Mouse (Mus musculus): ENCODE measurements around the gene Bag6.

The Bag6 gene

DNA sequence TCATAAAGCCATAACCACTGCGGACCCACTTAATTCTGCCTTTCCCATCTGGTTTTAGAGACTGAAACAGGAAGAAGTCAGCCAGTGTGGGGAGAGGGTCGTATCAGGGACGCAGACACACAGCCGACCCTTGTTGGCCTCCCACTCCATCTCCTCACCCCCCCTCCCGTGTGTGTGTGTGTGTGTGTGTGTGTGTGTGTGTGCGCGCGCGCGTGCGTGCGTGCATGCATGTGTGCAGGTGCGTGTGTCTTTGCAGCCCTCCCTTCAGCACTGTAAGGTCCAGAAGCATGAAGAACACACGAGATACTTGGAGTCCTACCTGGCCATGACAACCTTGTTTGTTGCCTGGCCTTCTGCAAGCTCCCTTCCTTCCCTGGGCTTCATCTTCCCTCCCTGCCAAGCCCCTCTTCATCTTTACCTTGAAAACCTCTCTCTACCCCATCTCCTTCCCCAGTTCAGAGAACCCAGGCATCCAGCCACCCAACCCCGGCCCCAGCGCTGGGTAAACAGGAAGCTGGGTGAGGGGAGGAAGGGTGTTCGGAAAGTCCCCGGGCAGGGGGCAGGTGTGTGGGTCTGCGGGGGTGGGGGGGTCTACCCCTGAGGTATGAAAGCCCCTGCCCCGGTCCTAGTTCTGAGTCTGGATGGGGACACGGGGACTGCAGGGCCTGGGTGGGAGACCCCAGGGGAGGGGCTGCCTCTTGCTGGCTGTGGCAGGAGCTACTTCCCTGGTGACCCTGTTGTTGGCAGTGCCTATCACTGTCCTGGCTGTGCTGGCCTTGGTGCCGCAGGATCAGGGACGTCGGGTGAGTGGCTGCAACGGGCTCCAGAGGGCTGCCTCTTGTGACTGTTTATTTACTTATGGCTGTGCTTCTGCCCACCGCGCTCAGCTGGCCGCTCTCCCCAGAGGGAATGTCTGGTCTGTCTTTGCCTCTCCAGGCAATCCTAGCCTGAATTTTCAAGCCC is 59.2 kb downstream of the Bag6 start, which contains the start of gene Ltb:
Gene Ltb, plus strand, starts transcription at position 559 of the 963 bp plus-strand sequence.
- DNase-seq (ENCODE audit: extremely low read depth, low read depth): no peak

DNA sequence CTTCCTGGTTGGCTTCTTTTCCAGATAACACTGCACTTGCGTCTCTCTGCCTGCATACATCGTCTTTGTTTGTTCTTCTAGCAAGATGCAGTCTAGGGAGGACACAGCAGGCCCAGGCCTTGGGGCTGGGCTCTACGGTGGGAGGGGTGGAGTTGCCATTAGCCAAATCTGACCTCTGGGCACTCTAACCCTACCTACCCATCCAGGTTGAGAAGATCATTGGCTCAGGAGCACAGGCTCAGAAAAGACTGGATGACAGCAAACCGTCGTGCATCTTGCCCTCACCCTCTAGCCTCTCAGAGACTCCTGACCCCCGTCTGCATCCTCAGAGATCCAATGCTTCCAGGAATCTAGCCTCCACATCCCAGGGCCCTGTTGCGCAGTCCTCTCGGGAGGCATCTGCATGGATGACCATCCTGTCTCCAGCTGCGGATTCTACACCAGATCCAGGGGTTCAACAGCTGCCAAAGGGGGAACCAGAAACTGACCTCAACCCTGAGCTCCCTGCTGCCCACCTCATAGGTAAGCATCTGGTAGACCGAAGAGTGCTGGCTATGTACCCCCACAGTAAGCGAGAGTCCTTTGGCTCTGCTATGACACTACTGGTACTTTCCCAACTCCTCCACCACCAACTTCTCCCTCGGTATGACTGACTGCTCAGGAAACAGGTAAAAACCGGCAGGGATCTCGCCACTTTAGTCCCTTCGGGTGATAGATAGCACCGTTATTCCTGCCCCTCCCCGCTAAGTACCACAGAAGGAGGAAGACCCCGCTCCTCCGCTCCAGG is 60.1 kb downstream of the Bag6 start:
- DNase-seq (ENCODE audit: extremely low read depth, low read depth): no peak

DNA sequence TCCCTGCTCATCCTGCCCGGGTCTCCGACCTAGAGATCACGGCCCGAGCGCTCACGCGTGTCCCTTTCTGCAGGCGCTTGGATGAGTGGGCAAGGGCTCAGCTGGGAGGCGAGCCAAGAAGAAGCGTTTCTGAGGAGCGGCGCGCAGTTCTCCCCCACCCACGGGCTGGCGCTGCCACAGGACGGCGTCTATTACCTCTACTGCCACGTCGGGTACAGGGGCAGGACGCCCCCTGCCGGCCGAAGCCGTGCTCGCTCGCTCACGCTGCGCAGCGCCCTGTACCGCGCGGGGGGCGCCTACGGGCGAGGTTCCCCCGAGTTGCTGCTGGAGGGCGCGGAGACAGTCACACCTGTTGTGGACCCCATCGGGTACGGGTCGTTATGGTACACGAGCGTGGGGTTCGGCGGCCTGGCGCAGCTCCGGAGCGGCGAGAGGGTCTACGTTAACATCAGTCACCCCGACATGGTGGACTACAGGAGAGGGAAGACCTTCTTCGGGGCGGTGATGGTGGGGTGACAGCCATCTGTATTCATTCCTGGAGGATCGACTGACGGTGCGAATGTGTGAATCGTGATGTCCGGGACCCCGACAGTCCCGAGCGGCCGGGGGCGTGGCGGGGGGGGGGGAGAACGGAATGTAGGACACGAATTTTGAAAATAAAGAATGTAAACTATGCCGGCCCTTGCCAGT is 60.8 kb downstream of the Bag6 start:
- no peak for DNase-seq (ENCODE audit: extremely low read depth, low read depth)

DNA sequence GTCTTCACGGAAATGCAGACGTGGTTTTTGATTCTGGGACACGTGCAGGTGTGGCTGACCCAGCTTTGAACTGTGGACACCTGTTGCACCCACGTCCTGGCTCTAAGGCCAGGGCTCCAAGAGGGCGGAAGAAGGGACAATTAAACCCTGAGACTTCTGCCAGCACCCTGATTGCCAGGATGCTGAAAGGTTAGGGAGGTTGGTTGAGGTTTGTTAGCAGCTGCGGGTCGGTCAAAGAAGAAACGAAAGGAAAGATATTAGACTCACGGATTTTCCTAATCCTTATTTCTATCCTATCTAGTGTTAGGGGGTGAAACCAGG is 61.3 kb downstream of the Bag6 start:
- DNase-seq (ENCODE audit: extremely low read depth, low read depth): no peak

All from MEL-GATA-1-ER (cell line).